Mouse (Mus musculus): ENCODE results near the gene Irf2bp2.

Gene Irf2bp2

GRCm38 (mm10) chr8:126538648-126539354 is 55.0 kb downstream of the Irf2bp2 start:
- peak; percentile 63 to 75 for DNase-seq (ENCODE audit: low spot score in 2 of 2)
